Mouse (Mus musculus): ENCODE results near the gene Sirt6. TPM values are rescaled to one million over a fixed set of nuclear protein-coding genes. Genes with fewer than 3 reads are reported as not detected.
"Not testable (repeated sequence)": the region's sequence is repeated elsewhere in the genome, so short reads cannot be mapped to it uniquely, and the experiment has no call there.

The Sirt6 gene
- total RNA-seq (2012; rRNA removed): 14.5 and 16.7 TPM in 2 replicates

DNA sequence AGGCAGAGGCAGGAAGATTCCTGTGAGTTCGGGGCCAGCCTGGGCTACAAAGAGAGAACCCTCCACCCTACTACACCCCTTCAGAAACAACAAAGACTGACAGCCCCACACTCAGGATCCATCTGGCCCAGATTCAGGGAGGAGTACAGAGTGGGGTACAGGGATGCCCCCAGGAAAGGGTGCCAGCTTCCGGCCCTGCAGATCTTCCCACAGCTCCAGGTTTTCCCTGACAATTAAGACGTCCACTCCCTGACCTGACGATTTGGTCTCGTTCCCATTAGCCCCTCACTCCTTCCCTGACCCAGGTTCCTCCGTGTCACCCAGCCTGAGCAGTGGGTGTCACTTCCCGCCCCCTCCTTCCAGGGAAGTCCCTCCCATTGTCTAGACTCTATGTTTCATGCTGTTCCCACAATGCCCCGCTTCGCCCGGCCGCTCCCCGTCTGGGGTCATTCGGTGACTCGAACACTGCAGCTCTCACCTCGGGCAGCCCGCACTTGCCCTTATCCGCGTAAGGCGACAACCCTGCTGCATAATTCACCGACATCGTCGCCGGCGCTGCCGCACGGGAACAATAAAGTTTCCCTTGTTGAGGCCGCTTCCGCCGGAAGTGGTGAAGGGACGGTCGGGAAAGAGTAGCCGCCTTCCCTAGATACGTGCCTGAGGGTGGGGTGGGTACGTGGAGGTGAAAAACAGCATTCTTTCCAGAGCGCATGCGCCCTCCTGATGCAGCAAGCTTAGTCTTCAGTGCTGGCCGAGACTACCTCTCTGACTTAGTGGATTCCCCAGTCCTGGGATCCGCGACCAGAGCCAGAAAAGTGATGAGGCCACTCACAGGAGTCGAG, at the start of gene Sirt6:
Gene Sirt6, minus strand, starts transcription at position 804 of the 842 bp plus-strand sequence.
- Histone ChIP-seq H3K4me3 (ENCODE audit: insufficient read depth in 1 of 2, low read depth in 1 of 2, low read length in 2 of 2, poor library complexity in 1 of 2, severe bottlenecking in 1 of 2) (peak within 1 kb of the TSS; percentile 93 to 97), H3K9me3 (ENCODE audit: control insufficient read depth, insufficient read depth, low read depth, low read length) (no peaks in the 10 kb centered on the region), H3K36me3 (ENCODE audit: control insufficient read depth, insufficient read depth, low read length, poor library complexity, severe bottlenecking) (peaks cover 7% of the 10 kb centered on the region; the same call in 1 of the 2 replicates), H3K4me1 (ENCODE audit: control insufficient read depth in 2 of 2, insufficient read depth in 2 of 2, low read length in 2 of 2, poor library complexity in 1 of 2) (peaks cover 8 to 36% of the 10 kb centered on the region in 2 experiments; a peak in 3 of 4 replicates), H3K9ac (ENCODE audit: insufficient read depth, low read depth, low read length, poor library complexity, severe bottlenecking) (peak within 1 kb of the TSS; percentile 94), H3K27ac (ENCODE audit: insufficient read depth, low read depth, low read length, poor library complexity, severe bottlenecking) (peak within 1 kb of the TSS; percentile 89)
- DNase-seq (ENCODE audit: low read depth, low spot score): peak; percentile 96
- in situ Hi-C loops (cut with MboI; ENCODE audit: low sequenced_read_pairs in 2 of 2, unreplicated experiment in 2 of 2): no loop called here
- peak; percentile 80 for TF ChIP-seq ZNF384 (IDR thresholded peaks at IDR 0.05; ENCODE audit: low read depth, low read length)
- TF ChIP-seq MAFK (IDR thresholded peaks at IDR 0.05; ENCODE audit: insufficient read depth, low read depth, low read length): peak; percentile 20; the same call in 1 of the 2 replicates
- TF ChIP-seq ZC3H11A (IDR thresholded peaks at IDR 0.05; ENCODE audit: borderline replicate concordance, low read depth, low read length): no peak
- TF ChIP-seq HCFC1 (IDR thresholded peaks at IDR 0.05; ENCODE audit: borderline replicate concordance, insufficient read depth, low read length): peak; percentile 84

DNA sequence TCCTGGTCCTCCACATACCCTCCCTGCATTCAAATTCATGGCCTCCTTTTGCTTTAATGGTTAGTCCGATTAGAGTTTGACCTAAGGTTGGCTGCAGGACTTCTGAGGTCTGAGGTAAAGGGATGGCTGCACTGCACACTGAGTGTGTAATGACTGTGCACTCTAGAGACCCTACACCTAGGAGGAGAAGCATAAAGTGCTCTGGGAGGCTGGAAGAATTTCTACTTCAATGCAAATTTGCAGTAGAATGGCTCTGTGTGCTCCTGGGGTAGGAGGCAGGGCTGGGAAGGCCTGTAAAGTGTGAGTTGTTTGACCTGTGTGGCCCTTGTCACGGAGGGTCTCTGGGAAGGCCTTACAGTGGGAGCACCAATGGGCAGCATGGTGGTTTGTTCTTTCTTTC, 28.6 kb upstream of the Sirt6 start:
- Histone ChIP-seq H3K4me1 (ENCODE audit: control insufficient read depth in 2 of 2, insufficient read depth in 2 of 2, low read length in 2 of 2, poor library complexity in 1 of 2) (peaks cover 3 to 5% of the 10 kb centered on the region in 2 experiments; a peak in 3 of 4 replicates), H3K4me3 (ENCODE audit: insufficient read depth in 1 of 2, low read depth in 1 of 2, low read length in 2 of 2, poor library complexity in 1 of 2, severe bottlenecking in 1 of 2) (no peak overlapping the region), H3K36me3 (ENCODE audit: control insufficient read depth, insufficient read depth, low read length, poor library complexity, severe bottlenecking) (peaks cover 6% of the 10 kb centered on the region), H3K27ac (ENCODE audit: insufficient read depth, low read depth, low read length, poor library complexity, severe bottlenecking) (no peak overlapping the region; the same call in 1 of the 2 replicates), H3K9me3 (ENCODE audit: control insufficient read depth, insufficient read depth, low read depth, low read length) (peaks cover 5% of the 10 kb centered on the region; the same call in 1 of the 2 replicates), H3K9ac (ENCODE audit: insufficient read depth, low read depth, low read length, poor library complexity, severe bottlenecking) (no peak overlapping the region)
- in situ Hi-C loops (cut with MboI; ENCODE audit: low sequenced_read_pairs in 2 of 2, unreplicated experiment in 2 of 2): no loop called here
- DNase-seq (ENCODE audit: low read depth, low spot score): no peak
- no peak for TF ChIP-seq ZC3H11A (IDR thresholded peaks at IDR 0.05; ENCODE audit: borderline replicate concordance, low read depth, low read length)
- TF ChIP-seq HCFC1 (IDR thresholded peaks at IDR 0.05; ENCODE audit: borderline replicate concordance, insufficient read depth, low read length): no peak
- no peak for TF ChIP-seq ZNF384 (IDR thresholded peaks at IDR 0.05; ENCODE audit: low read depth, low read length)
- TF ChIP-seq MAFK (IDR thresholded peaks at IDR 0.05; ENCODE audit: insufficient read depth, low read depth, low read length): no peak
- TF ChIP-seq CHD2 (IDR thresholded peaks at IDR 0.05; ENCODE audit: low read depth, low read length): no peak

DNA sequence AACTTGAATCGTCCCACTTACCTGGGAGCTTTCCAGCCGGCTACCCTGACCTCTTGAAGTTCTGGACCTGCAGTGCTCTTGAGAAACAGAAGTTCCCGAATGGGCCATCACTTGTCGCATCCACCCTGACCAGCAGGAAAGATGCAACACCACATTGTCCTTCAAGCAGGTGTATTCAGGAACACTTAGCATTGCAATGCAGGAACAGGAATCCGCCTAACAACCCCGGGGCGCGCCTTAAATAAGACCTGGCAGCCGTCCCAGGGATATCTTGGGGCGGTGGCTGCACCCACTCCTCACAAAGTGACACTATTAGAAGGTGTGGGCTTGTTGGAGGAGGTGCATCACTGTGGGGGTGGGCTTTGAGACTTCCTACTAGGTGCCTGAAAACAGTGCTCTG, 27.6 kb upstream of the Sirt6 start:
- Histone ChIP-seq H3K9ac (ENCODE audit: insufficient read depth, low read depth, low read length, poor library complexity, severe bottlenecking) (no peak overlapping the region), H3K4me3 (ENCODE audit: insufficient read depth in 1 of 2, low read depth in 1 of 2, low read length in 2 of 2, poor library complexity in 1 of 2, severe bottlenecking in 1 of 2) (no peak overlapping the region), H3K36me3 (ENCODE audit: control insufficient read depth, insufficient read depth, low read length, poor library complexity, severe bottlenecking) (peaks cover 6% of the 10 kb centered on the region), H3K9me3 (ENCODE audit: control insufficient read depth, insufficient read depth, low read depth, low read length) (peaks cover 5% of the 10 kb centered on the region; the same call in 1 of the 2 replicates), H3K4me1 (ENCODE audit: control insufficient read depth in 2 of 2, insufficient read depth in 2 of 2, low read length in 2 of 2, poor library complexity in 1 of 2) (peaks cover 3 to 7% of the 10 kb centered on the region in 2 experiments), H3K27ac (ENCODE audit: insufficient read depth, low read depth, low read length, poor library complexity, severe bottlenecking) (no peak overlapping the region)
- TF ChIP-seq HCFC1 (IDR thresholded peaks at IDR 0.05; ENCODE audit: borderline replicate concordance, insufficient read depth, low read length) (no peak), MAFK (IDR thresholded peaks at IDR 0.05; ENCODE audit: insufficient read depth, low read depth, low read length) (no peak), ZC3H11A (IDR thresholded peaks at IDR 0.05; ENCODE audit: borderline replicate concordance, low read depth, low read length) (no peak), CHD2 (IDR thresholded peaks at IDR 0.05; ENCODE audit: low read depth, low read length) (no peak), ZNF384 (IDR thresholded peaks at IDR 0.05; ENCODE audit: low read depth, low read length) (no peak)
- DNase-seq (ENCODE audit: low read depth, low spot score): peak; percentile 49
- in situ Hi-C loops (cut with MboI; ENCODE audit: low sequenced_read_pairs in 2 of 2, unreplicated experiment in 2 of 2): no loop called here

DNA sequence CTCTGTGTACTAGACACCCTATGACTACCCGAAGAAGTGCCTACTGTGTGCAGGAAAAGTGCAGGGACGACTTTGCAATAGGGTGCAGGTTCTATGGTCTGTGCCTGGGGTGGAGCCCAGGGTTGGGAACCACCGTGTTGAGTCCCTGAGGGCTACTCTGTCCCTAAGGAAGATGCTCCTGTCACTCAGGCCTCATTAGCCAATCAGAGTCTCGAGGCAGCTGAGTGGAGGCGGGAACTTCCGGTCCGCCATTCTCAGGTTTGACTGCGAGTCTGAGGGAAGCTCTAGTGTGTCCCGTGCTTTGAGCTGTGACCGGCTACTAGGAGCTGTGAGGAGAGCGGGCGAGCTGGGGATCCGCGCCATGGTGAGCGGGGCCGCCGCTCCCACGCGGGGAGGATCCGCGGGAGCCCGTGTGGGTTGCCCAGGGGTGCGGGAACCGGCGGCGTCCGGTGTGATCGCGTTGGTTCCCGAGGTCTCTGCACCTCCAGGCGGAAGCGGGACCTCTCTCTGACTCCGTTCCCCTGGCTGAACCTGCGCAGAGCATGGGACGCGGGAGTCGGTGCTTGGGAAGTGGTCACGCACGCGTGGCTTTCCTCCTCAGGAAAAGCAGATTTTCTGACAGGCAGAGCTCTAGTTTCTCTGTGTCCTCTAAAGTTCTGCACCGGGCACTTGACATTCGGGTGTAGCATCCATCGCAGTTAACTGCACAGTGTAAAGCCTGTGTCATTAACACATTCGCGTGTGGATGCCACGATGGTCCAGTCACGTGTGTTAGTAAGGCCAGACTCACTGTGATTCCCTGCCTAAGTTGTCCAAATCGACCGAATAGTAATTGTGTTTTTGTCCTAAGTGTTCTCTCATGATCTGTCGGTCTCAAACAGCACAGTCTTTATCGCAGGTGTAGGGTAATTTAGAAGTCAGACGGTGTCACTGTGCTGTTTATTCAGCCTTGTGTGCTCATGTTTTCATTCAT, 21.5 kb upstream of the Sirt6 start, which contains the start of gene Gm10778:
Gene Gm10778, plus strand, starts transcription at position 257 of the 973 bp plus-strand sequence.
- H3K4me1 ChIP-seq (ENCODE audit: control insufficient read depth in 2 of 2, insufficient read depth in 2 of 2, low read length in 2 of 2, poor library complexity in 1 of 2): peaks cover 3 to 12% of the 10 kb centered on the region in 2 experiments; a peak in 3 of 4 replicates
- H3K9ac ChIP-seq (ENCODE audit: insufficient read depth, low read depth, low read length, poor library complexity, severe bottlenecking): peak within 1 kb of the TSS; percentile 92
- DNase-seq (ENCODE audit: low read depth, low spot score): peak; percentile 95
- in situ Hi-C loops (cut with MboI; ENCODE audit: low sequenced_read_pairs in 2 of 2, unreplicated experiment in 2 of 2); H3K9me3 ChIP-seq (ENCODE audit: control insufficient read depth, insufficient read depth, low read depth, low read length); H3K36me3 ChIP-seq (ENCODE audit: control insufficient read depth, insufficient read depth, low read length, poor library complexity, severe bottlenecking): not testable (repeated sequence)
- H3K27ac ChIP-seq (ENCODE audit: insufficient read depth, low read depth, low read length, poor library complexity, severe bottlenecking): peak within 1 kb of the TSS; percentile 58; the same call in 1 of the 2 replicates
- peak within 1 kb of the TSS; percentile 75 to 83 for H3K4me3 ChIP-seq (ENCODE audit: insufficient read depth in 1 of 2, low read depth in 1 of 2, low read length in 2 of 2, poor library complexity in 1 of 2, severe bottlenecking in 1 of 2)
- TF ChIP-seq CHD2 (IDR thresholded peaks at IDR 0.05; ENCODE audit: low read depth, low read length): peak; percentile 85
